Mouse (Mus musculus) E14TG2a.4 (cell line): ENCODE data around the gene Vmn1r2.
"Not testable (repeated sequence)": the region's sequence is repeated elsewhere in the genome, so short reads cannot be mapped to it uniquely, and the experiment has no call there.

Experiments used
- CTCF ChIP-seq: conservative IDR thresholded peaks from 2 replicates; pipeline ENCODE4 v1.5.1; 2014; ENCODE audit warnings: low read length
- NANOG ChIP-seq: IDR thresholded peaks from 2 replicates; pipeline ENCODE4 v1.6.1; 2014; ENCODE audit warnings: borderline replicate concordance, low read length, mixed read lengths
- POU5F1 ChIP-seq: IDR thresholded peaks from 2 replicates; pipeline ENCODE4 v1.6.1; 2014; ENCODE audit warnings: low read length, borderline replicate concordance

GRCm38 (mm10) chr4:3174586-3174985 is 7.5 kb downstream of the Vmn1r2 start:
- TF ChIP-seq CTCF, POU5F1, NANOG: not testable (repeated sequence)
